Mouse (Mus musculus): Measurements from ENCODE around the gene Plekhg1.

DNA sequence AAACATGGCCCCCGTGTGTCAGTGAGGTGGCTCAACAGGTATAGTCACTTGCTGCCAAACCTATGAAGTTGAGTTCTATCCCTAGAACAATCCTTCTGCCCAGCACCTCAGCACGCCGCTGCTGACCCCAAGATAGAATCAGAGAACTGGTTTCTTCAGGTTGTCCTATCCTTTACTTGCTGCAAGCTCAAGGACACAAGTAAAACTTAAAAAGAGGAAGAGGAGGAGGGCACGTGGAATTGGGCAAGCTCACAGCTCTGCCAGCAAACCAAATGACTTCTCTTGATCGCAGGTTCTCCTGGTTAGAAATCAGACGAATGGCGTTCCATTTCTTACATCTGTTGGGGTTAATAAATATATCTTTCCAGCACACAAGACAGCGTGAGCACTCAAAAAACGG, 232.1 kb downstream of the Plekhg1 start:
- TF ChIP-seq CTCF (IDR thresholded peaks at IDR 0.05), result no peak
- no peak for TF ChIP-seq EP300 (IDR thresholded peaks at IDR 0.05)

All from lung, postnatal 0 days (tissue).